Comparison of ENCODE assay signal across 8 mouse cellular contexts in genomic region chr13:108315702-108316486, GRCm38 (mm10). TPM values are rescaled to one million over a fixed set of nuclear protein-coding genes. Genes with fewer than 3 reads are reported as not detected.
DNase-seq lines count a peak whose midpoint lies in the region; ATAC-seq lines count a peak whose summit lies in the region.

Gene Depdc1b, plus strand, starts transcription at chr13:108316332.

- H3K9ac ChIP-seq in hindbrain, embryonic 16.5 days (ENCODE audit: low read depth, low read length), result peak within 1 kb of the TSS; percentile 78

- no peaks in the 10 kb centered on the region for H3K9me3 ChIP-seq in hindbrain, embryonic 16.5 days (ENCODE audit: control insufficient read depth, low read length)

- peak within 1 kb of the TSS; percentile 63 for H3K4me3 ChIP-seq in hindbrain, embryonic 16.5 days (ENCODE audit: low read length)
- peak within 1 kb of the TSS; percentile 72 for H3K4me3 ChIP-seq in macrophage (ENCODE audit: inconsistent target)

- no peaks in the 10 kb centered on the region for H3K27me3 ChIP-seq in hindbrain, embryonic 16.5 days (replicated peaks; ENCODE audit: control insufficient read depth, insufficient read depth, low read length)

- H3K4me2 ChIP-seq in hindbrain, embryonic 16.5 days (ENCODE audit: low read length), result peak within 1 kb of the TSS; percentile 98

- ATAC-seq in hindbrain, embryonic 16.5 days, result peak; percentile 99

- peaks cover 4% of the 10 kb centered on the region for H3K4me1 ChIP-seq in hindbrain, embryonic 16.5 days (ENCODE audit: control insufficient read depth, insufficient read depth, low read depth, low read length)

- H3K27ac ChIP-seq in hindbrain, embryonic 16.5 days (ENCODE audit: low read depth, low read length), result no peak within 1 kb of the TSS
- H3K27ac ChIP-seq in macrophage, result peak within 1 kb of the TSS; percentile 72

- no peaks in the 10 kb centered on the region for H3K36me3 ChIP-seq in hindbrain, embryonic 16.5 days (ENCODE audit: control insufficient read depth, insufficient read depth, low read length)
- no peaks in the 10 kb centered on the region for H3K36me3 ChIP-seq in macrophage (ENCODE audit: inconsistent target)

- DNase-seq in R1 (ENCODE audit: low read depth, low spot score), result peak; percentile 97
- peak; percentile 92 to 95 for DNase-seq in cerebellum, postnatal 25 days
- peak; percentile 93 to 95 for DNase-seq in frontal cortex, postnatal 36 days (ENCODE audit: low spot score in 2 of 2)
- peak; percentile 94 to 95 for DNase-seq in left cerebral cortex, adult 18-20 months (ENCODE audit: low spot score in 2 of 2)
- peak; percentile 96 for DNase-seq in right cerebral cortex, adult 18-20 months
- peak; percentile 80 for DNase-seq in urinary bladder, postnatal 10 days (ENCODE audit: low spot score)

- H3K79me2 ChIP-seq in macrophage (ENCODE audit: inconsistent target), result peaks cover 43% of the 10 kb centered on the region

- WGBS in hindbrain, embryonic 16.5 days, result under 1% methylated on average over 48 of the region's 48 CpGs
- WGBS in macrophage (ENCODE audit: missing documents), result 1% methylated on average over 48 of the region's 48 CpGs

RNA-seq across cellular contexts. Expression of gene Depdc1b, which starts in this region (rescaled TPM):
- 1.7 and 2.0 TPM in 2 replicates for polyA plus RNA-seq in hindbrain, embryonic 16.5 days (2015; fragmentation: Nextera tagmentation; extraction: Ambion mirVana)
- total RNA-seq in left cerebral cortex, adult 18-20 months (2021), result under 1 TPM; 0.14 to 0.26 TPM
- total RNA-seq in macrophage (2018; cell fraction: chromatin; rRNA removed), result 1 to 10 TPM in 11 of 26 experiments, under 1 TPM in 8, not detected in 7; 0.21 to 9.8 (median 1.5) TPM
- total RNA-seq in macrophage (2018; cell fraction: cytosol; rRNA removed), result 1 to 10 TPM in 3 of 26 experiments, under 1 TPM in 23; 0.14 to 1.6 (median 0.44) TPM
- total RNA-seq in macrophage (2018; cell fraction: nucleus; rRNA removed), result 1 to 10 TPM in 9 of 26 experiments, under 1 TPM in 10, not detected in 7; 0.18 to 3.4 (median 0.80) TPM
- 0.19 to 1.0 TPM (median 0.50 TPM) in 3 replicates for polyA plus RNA-seq in macrophage (2018)

Comparison
In these comparisons a context has a peak if more than half of its experiments do, and no peak if none do; other contexts are left out.
1. Peak in DNase-seq in left cerebral cortex, adult 18-20 months; RNA of the gene not detected or under 1 TPM.